Mouse (Mus musculus): ENCODE measurements around the gene Gm10488.
"Not testable (repeated sequence)": the region's sequence is repeated elsewhere in the genome, so short reads cannot be mapped to it uniquely, and the experiment has no call there.

The Gm10488 gene

GRCm38 (mm10) chrX:29976014-29976413 is at the start of gene Gm10488:
Gene Gm10488, plus strand, starts transcription at chrX:29976314.
- DNase-seq, result not testable (repeated sequence)

Data from kidney, adult 9 months (tissue).